Mouse (Mus musculus) heart, embryonic 11.5 days (tissue): ENCODE measurements at regions not wholly inside any gene's neighbourhood (a gene's known extent, or its start where the extent isn't known, plus 50 kb on each side); places are given as distances from the start of the nearest gene placed in this dataset.

Experiments used
- ATAC-seq: fragments of 200-750 bp; cut with Nextera tagmentation; replicated peaks from 2 replicates; pipeline ENCODE4 v1.8.0; 2017; ENCODE audit warnings: moderate library complexity; ENCODE audit not compliant: insufficient number of reproducible peaks, low FRiP score, low TSS enrichment
- H3K27ac ChIP-seq: fragments of 300-500 bp; sonication (generic); 2 replicates; pipeline ENCODE4 v1.5.1; 2014; ENCODE audit warnings: mild to moderate bottlenecking, low read depth, low read length
- H3K27me3 ChIP-seq: fragments of 300-500 bp; sonication (generic); 2 replicates; pipeline ENCODE4 v1.6.1; 2014; ENCODE audit warnings: mild to moderate bottlenecking, low read length, mixed read lengths; ENCODE audit not compliant: control insufficient read depth, insufficient read depth
- H3K36me3 ChIP-seq: fragments of 300-500 bp; sonication (generic); 2 replicates; pipeline ENCODE4 v1.6.1; 2014; ENCODE audit warnings: mild to moderate bottlenecking, low read length, moderate library complexity, mixed read lengths; ENCODE audit not compliant: control insufficient read depth, insufficient read depth
- H3K4me1 ChIP-seq: fragments of 300-500 bp; sonication (generic); 2 replicates; pipeline ENCODE4 v1.6.1; 2014; ENCODE audit warnings: low read length; ENCODE audit not compliant: control insufficient read depth, insufficient read depth
- H3K4me2 ChIP-seq: fragments of 300-500 bp; sonication (generic); 2 replicates; pipeline ENCODE4 v1.6.1; 2014; ENCODE audit warnings: mild to moderate bottlenecking, moderate library complexity
- H3K4me3 ChIP-seq: fragments of 300-500 bp; sonication (generic); 2 replicates; pipeline ENCODE4 v1.5.1; 2014; ENCODE audit warnings: low read depth, low read length
- H3K9ac ChIP-seq: fragments of 300-500 bp; sonication (generic); 2 replicates; pipeline ENCODE4 v1.6.1; 2014; ENCODE audit warnings: mild to moderate bottlenecking, low read depth, low read length, moderate library complexity
- H3K9me3 ChIP-seq: fragments of 300-500 bp; sonication (generic); replicated peaks from 2 replicates; pipeline ENCODE4 v1.6.1; 2016; ENCODE audit warnings: low read length; ENCODE audit not compliant: control insufficient read depth
- WGBS: fragments of 180-500 bp; shearing (Covaris S2); extraction: QIAGEN DNeasy Blood & Tissue Kit; methylation state at CpG from one replicate; pipeline ENCODE4 v1.1.7; 2014; ENCODE audit not compliant: insufficient replicate concordance; 5-methylcytosine and 5-hydroxymethylcytosine counted together

DNA sequence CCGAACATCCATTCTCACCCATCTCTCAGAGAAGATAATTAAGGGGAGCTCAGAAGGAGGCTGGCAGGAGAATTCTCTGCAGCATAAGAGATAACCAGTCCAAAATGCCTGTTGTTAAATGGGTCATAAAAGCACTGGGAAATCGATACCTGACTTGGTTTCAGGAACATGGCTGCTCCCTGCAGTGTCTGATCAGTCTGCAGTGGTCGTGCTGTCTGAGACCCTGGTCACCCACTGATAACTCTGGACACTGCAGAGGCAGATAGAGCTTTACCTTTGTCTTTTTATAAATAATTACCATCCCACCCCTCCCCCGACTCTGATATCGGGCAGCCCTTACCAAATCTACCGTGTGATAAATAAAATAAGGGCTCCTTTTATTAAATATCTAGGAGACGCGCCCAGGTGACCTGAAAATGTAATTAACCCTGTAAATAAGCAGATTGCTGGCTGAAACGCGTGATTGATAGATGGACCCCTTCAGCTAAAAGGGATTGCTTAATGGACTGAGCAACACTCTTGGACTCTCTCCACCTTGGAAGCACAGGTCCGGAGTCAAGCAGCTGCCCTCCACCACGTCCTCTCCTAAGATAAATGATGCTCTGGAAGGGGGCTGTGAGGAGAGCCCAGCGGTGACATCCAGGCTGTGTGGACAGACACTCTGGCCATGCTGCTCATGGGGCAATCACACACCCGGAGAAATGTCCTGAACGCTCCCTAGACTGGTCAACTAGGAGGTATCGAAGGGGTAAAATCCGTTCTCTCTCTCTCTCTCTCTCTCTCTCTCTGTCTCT is 384.4 kb downstream of the Mtx2 start:
- 74% methylated on average over 17 of the region's 17 CpGs for WGBS
- Histone ChIP-seq H3K36me3 (no peaks in the 10 kb centered on the region), H3K27ac (no peak overlapping the region), H3K27me3 (no peaks in the 10 kb centered on the region), H3K9ac (no peak overlapping the region), H3K4me3 (no peak overlapping the region), H3K4me2 (no peak overlapping the region), H3K9me3 (no peaks in the 10 kb centered on the region), H3K4me1 (no peaks in the 10 kb centered on the region)
- no peak for ATAC-seq

DNA sequence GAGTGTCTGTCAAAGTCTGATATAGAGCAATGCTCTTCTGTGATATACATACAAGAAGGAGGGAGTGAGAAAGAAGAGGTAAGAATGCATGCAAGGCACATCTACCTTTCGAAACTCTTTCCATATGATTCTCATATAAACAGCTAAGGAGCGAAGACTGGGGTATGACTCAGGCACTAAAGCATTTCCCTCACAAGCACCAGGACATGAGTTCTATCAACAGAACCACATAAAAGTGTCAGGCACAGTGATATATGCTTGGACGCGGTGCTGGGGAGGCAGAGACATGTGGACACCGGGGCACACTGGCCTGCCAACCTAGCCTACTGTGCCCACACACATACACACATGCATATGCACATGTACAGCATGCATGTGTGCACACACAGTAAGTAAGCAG is 391.3 kb downstream of the Mtx2 start:
- no peaks in the 10 kb centered on the region for H3K4me1 ChIP-seq
- H3K36me3 ChIP-seq, result no peaks in the 10 kb centered on the region
- WGBS, result 83% methylated on average over 5 of the region's 5 CpGs
- no peak for ATAC-seq
- no peak overlapping the region for H3K27ac ChIP-seq
- no peak overlapping the region for H3K4me2 ChIP-seq
- no peaks in the 10 kb centered on the region for H3K9me3 ChIP-seq
- H3K27me3 ChIP-seq, result no peaks in the 10 kb centered on the region
- H3K9ac ChIP-seq, result no peak overlapping the region
- H3K4me3 ChIP-seq, result no peak overlapping the region

DNA sequence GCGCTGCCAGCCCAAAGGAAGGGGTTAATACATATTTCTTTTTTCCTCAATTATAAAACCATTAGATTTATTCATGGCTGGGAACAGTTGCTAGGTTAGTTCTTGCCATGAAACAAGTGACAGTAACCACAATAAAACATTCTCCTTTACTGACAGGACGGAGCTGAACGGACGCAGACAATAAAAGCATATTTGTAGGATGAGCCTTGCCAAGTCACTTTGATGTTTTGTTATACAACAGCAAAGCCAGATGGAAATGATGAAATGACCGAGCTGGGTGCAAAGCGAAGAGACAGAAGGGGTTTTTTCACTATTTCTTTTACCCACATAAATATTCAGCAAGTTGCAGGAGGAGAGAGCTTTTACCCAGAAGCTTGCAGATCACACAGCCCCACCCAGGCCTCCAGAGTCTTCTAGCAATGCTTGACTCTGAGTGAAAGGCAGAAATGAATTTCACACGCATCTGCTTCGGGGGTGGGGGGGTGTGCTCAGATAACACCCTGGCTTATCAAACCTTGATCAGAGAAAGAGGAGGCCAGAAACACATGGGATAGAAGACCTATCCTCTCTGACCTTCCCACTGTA is 395.3 kb downstream of the Mtx2 start:
- no peaks in the 10 kb centered on the region for H3K27me3 ChIP-seq
- no peak overlapping the region for H3K9ac ChIP-seq
- H3K36me3 ChIP-seq, result no peaks in the 10 kb centered on the region
- 72% methylated on average over 8 of the region's 8 CpGs for WGBS
- H3K4me2 ChIP-seq, result no peak overlapping the region
- H3K4me3 ChIP-seq, result no peak overlapping the region
- H3K9me3 ChIP-seq, result no peaks in the 10 kb centered on the region
- H3K4me1 ChIP-seq, result 0 out of 2 replicates have a peak, but pooled peaks cover 4% of the 10 kb centered on the region
- no peak overlapping the region for H3K27ac ChIP-seq
- ATAC-seq, result no peak

DNA sequence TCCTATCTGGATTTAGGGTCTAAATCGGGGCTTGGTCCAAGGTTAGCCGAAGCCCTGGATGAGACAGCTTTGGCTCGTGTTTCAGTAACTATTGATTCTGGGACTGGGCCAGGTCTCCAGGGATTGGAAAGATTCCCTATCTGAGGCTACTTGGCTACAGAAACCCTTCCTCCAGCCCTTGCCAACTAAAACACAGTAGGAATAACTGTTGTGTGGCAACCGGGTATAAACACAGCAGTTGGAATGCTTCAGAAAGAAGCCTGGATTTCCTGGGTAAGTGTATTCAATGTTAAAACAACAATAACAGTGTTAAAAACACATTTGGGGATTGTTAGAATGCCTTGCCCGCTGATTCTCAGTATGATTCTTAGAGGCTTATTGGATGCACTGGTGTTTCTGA is 398.8 kb downstream of the Mtx2 start:
- Histone ChIP-seq H3K27ac (no peak overlapping the region), H3K27me3 (no peaks in the 10 kb centered on the region), H3K9me3 (no peaks in the 10 kb centered on the region), H3K9ac (no peak overlapping the region), H3K4me2 (no peak overlapping the region), H3K4me3 (no peak overlapping the region), H3K36me3 (no peaks in the 10 kb centered on the region), H3K4me1 (0 out of 2 replicates have a peak, but pooled peaks cover 4% of the 10 kb centered on the region)
- WGBS, result 49% methylated on average over 5 of the region's 5 CpGs
- ATAC-seq, result no peak

DNA sequence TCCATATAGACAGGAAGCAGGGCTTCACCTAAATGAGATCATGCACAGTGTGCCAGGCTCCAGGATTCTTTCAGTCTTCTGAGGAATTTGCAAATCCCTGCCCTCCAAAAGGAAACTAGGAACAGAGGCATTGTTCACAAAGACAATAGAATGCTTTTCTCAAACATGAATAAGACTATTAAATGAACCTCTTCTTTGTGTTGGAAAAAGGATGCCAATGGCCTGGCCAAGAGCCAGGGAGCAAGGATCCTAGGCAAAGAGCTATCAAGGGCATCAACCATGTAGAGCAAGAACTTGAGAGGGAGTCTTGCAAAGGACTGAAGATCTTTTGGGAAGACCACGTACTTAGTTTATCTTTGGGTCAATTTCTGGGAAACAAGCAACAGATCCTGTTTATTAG is 415.4 kb downstream of the Mtx2 start:
- Histone ChIP-seq H3K4me3 (no peak overlapping the region), H3K9ac (no peak overlapping the region), H3K9me3 (no peaks in the 10 kb centered on the region), H3K4me2 (no peak overlapping the region), H3K27ac (no peak overlapping the region), H3K4me1 (no peaks in the 10 kb centered on the region), H3K36me3 (no peaks in the 10 kb centered on the region), H3K27me3 (no peaks in the 10 kb centered on the region)
- no peak for ATAC-seq
- WGBS, result 76% methylated on average over 1 of the region's 1 CpGs

DNA sequence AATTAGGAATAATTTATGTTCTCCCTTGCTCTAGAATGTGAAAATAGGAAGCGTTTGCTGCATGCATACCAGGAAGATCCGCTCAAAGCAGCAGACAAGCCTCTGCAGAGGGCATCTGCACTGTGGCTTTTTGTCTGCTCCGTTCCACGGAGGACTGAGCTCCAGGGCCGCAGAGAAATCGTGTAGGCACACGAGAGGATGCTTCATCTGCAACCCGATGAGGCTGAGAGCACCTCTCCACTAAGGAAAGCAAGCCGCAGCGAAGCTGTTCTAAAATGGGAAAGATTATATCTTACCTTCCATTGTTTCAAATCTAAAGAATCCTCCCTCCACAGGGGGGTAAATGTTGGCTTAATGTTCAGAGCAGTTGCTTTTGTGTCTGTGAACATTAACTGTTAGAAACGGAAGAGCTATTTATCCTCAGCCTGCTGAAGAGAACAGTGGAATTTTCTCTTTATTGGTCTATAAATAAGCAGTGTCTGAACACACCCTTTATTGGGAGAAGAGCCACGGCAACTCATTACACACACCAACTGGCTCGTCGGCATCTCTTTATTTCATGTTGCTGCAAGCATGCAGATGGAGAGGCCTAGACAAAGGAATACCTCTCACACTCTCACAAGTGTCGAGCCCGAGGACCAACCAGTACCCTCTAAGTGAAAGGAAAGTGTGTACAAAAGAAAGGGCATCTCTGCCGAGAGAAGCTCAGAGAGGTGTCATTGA is 414.6 kb upstream of the Hnrnpa3 start:
- ATAC-seq, result no peak
- H3K4me2 ChIP-seq, result no peak overlapping the region
- H3K27ac ChIP-seq, result no peak overlapping the region
- WGBS, result 67% methylated on average over 17 of the region's 17 CpGs
- no peaks in the 10 kb centered on the region for H3K36me3 ChIP-seq
- H3K9me3 ChIP-seq, result no peaks in the 10 kb centered on the region
- no peaks in the 10 kb centered on the region for H3K27me3 ChIP-seq
- H3K4me3 ChIP-seq, result no peak overlapping the region
- H3K9ac ChIP-seq, result no peak overlapping the region
- H3K4me1 ChIP-seq, result no peaks in the 10 kb centered on the region

DNA sequence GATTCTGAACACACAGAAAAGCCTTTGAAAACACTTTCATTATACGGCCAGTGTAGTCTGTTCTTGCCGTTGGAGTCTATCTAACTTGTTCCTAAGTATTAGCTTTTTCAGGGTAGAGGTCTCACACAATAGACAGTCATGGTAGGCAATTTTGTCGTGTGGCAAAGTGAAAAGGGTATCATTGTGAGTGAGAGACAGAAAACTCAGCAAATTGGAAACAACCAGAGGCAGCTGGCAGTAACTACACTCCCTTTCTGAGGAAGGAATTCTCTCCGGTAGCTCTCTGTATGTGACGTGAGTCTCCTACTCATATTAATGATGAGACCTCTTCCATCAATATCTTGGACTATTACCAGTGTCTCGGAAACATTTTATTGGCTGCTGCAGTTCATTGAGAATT is 413.8 kb upstream of the Hnrnpa3 start:
- no peaks in the 10 kb centered on the region for H3K36me3 ChIP-seq
- no peaks in the 10 kb centered on the region for H3K9me3 ChIP-seq
- no peak overlapping the region for H3K27ac ChIP-seq
- WGBS, result 85% methylated on average over 6 of the region's 6 CpGs
- no peak for ATAC-seq
- H3K4me3 ChIP-seq, result no peak overlapping the region
- H3K4me2 ChIP-seq, result no peak overlapping the region
- H3K4me1 ChIP-seq, result no peaks in the 10 kb centered on the region
- no peak overlapping the region for H3K9ac ChIP-seq
- no peaks in the 10 kb centered on the region for H3K27me3 ChIP-seq

DNA sequence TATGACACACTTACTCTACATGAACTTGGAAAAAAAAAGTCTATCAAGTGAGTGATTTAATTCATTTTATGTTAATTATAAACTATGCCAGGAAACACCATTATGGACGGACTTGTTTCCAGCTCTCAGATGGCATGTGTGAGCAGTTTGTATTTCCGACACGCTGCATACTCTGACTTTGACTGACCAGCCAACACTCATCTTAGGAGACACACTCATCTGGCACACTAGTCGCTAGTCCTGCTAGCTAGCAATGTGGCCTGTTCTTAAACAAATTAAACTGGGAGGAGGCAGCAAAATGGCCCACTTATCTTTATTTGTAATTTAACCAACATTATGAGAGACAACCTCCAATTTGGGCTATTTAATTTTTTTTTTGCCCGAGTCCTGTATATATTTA is 413.4 kb upstream of the Hnrnpa3 start:
- Histone ChIP-seq H3K27ac (no peak overlapping the region), H3K4me2 (no peak overlapping the region), H3K27me3 (no peaks in the 10 kb centered on the region), H3K9ac (no peak overlapping the region), H3K4me1 (no peaks in the 10 kb centered on the region), H3K9me3 (no peaks in the 10 kb centered on the region), H3K36me3 (no peaks in the 10 kb centered on the region), H3K4me3 (no peak overlapping the region)
- no peak for ATAC-seq
- 74% methylated on average over 5 of the region's 5 CpGs for WGBS
